Mouse (Mus musculus) thymus, postnatal 4 days (tissue): ENCODE measurements around the gene Pus3.
"Not testable (repeated sequence)": the region's sequence is repeated elsewhere in the genome, so short reads cannot be mapped to it uniquely, and the experiment has no call there.

Source experiments
- DNase-seq: peaks from one replicate; pipeline ENCODE4 v3.0.0; 2021

The Pus3 gene

DNA sequence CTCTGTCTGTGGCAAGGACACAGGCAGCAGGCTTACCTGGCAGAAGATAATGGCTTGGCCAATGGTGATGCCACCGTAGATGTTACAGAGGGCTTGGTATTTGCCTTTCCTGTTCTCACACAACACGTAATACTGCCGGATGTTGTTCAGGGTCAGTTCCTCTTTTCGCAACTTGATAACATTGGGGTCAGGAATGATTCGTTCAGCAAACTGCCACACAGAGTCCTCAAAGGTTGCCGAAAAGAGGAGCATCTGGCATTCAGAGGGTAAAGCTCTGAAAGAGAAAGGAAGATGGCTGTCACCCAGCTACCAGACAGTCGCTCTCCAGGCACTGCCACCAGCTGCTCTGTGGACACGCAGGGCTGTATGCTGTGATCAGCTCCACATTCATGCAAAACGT lies 11.7 kb upstream of the Pus3 start:
- peak; percentile 36 for DNase-seq

- DNase-seq = no peak
Observed at GRCm38 (mm10) chr9:35548455-35548854, 9.9 kb upstream of the Pus3 start.

DNA sequence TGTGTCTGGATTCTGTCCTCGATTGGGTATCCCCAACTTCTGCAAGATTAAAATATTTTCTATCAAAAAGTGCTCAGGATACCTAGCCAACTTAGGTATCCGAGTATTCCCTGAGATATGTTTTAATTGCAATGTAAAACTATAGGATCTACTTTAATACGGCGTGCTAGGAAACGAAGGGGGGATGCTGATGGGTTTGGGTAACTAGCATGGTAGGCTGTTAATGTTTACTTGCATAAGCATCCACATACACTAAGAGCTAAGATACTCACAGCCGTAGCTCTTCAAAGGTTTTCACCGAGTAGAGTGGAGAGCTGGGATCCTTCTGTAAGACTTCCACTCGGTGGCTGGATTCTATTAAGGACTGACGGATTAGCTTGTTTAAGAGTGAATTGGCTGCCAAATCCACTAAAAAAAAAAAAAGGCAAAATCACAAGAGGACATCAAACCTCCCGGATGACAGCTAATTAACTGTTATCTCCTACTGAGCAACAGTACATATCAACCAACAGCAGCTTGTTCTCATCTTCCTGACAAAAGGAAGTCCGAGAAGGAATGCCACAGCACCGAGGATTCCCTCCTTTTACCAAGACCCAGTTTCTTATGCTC lies 1.8 kb upstream of the Pus3 start:
- no peak for DNase-seq

- DNase-seq = peak; percentile 85
Observed at GRCm38 (mm10) chr9:35559009-35559890, 855 bp downstream of the Pus3 start.

- DNase-seq = no peak
Observed at GRCm38 (mm10) chr9:35561076-35561475, 2.7 kb downstream of the Pus3 start.

DNA sequence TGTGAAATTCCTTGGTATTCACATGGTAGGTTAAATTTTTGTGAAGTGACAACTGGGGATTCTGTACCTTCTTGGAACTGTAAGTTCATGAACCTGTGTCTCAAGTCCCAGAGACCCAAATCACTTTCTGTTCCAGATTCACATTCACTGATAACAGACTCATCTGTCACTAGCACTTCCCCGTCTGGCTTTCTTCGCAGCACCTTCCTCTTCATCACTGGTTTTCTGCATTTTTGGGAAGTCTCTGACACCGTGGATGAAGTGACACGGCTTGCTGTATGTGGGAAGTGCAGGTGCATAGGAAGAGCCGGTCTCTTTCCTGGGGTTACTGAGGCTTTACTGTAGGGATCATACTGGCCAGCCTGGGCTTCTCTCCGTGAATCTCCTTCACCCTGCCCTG lies 3.2 kb downstream of the Pus3 start:
- no peak for DNase-seq

GRCm38 (mm10) chr9:35564536-35565240 lies 6.3 kb downstream of the Pus3 start:
- no peak for DNase-seq

DNA sequence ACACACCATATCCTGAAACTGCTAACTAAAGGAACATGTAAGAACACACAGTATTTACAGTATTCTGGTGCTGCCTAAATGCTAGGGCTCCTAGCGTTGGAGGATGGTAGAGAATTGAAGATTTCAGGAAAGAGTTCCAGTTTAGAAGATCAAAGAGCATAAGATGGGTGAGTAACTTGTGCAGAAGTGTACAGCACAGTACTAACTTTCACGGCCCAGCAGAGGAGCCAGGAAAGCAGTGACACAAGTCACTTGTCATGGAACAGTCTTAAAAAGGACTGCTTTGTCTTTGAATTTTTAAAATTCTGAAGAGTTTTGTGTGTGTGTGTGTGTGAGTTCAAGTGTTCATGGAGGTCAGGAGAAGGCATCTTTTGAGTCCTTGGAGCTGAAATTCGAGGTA lies 9.6 kb downstream of the Pus3 start:
- DNase-seq = no peak

GRCm38 (mm10) chr9:35569571-35570534 lies 11.5 kb downstream of the Pus3 start, which contains the start of the genes Pate2 and Hyls1:
Gene Pate2, plus strand, starts transcription at chr9:35570284.
Gene Hyls1, minus strand, starts transcription at chr9:35570398.
- DNase-seq = peak; percentile 95

DNA sequence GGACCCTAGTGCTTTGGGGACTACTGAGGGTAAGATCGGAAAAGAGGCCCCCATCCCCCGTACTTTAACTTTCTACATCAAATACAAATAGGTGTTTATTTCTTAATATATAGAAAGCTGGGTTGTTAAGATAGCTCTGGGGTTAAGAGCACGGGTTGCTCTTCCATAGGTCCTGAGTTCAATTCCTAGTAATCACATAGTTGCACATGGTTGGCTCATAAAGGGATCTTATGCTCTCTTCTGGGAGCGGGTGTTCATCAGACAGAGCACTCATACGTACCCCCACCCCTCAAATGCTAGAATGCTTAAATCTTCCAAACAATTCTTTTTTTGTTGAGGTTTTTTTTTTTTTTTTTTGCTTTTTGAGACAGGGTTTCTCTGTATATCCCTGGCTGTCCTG lies 12.3 kb downstream of the Pus3 start:
- no peak for DNase-seq

- DNase-seq = peak; percentile 19
Observed at GRCm38 (mm10) chr9:35574416-35574815, 16.0 kb downstream of the Pus3 start.

DNA sequence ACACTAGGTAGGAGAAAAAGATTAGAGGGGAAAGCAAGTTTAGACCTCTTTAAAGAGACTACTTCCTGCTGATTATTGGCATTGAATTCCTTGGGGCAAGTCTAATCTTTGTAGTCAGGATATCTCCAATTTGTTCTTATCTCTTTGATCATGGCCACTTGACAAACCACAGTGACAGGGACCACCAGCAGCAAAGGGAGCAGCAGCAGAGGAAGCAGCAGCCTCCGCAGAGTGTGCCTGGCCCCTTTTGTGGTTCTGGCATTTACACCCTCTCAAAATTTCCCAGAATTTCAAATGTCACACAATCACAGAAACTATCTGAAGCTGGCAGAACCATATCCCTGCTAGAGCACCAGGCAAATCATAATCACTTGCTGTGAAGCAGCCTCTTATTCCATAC lies 29.3 kb downstream of the Pus3 start:
- no peak for DNase-seq

DNA sequence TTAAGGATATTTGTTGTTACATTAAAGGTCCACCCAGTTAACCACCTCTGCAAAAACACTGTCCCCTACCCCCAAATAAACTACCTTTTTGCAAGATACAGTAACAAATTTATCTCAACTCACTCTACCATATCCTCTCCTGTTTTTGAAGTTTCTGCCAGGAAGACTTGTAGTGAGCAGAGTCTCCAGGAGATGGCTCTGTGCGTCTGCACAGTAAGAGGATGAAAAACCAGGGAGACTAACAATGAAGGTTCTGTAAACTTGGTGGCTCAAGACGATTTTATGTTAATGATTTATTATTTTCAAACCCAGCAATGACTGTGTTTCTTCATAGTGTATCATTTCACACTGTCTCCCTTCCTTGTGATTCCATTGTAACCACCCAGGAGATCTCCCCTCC lies 34.5 kb downstream of the Pus3 start:
- DNase-seq = peak; percentile 20

DNA sequence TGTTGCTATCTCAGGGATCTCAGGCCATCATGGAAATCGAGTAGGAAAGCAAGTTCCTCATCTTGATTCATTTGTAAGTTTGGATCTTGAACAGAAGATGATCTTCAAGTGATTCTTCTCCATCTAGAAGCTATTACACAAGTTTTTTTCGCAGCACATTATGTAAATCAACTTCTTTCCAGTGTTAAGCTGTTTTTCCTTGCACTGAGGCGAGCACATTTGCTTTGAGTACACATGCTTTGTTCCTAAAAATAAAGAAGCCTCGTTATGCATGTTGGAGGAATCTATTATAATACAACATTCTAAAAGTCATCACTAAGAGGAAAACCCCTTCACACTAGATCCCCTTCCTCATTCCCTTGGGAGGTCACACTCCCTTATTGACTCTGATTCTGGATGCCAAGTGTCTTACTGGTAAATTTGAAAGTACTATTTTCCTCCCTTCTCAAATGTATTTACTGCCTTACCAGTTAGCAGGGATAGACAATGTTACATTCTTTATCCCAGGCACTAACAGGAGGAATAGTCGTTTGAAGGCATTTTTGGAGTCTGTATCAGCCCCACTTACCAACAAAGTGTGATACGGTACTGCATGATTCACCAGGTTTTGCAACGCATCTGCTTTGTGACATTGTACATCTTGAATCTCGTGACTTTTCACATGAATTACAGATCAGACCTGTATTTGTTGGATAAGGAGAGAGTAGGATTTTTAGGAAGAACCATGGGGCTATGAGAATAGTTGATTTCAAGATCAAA lies 49.4 kb downstream of the Pus3 start:
- DNase-seq = no peak

GRCm38 (mm10) chr9:35611841-35612240 lies 53.4 kb downstream of the Pus3 start, which contains the start of gene Pate4:
Gene Pate4, minus strand, starts transcription at chr9:35611941.
- DNase-seq = no peak

DNA sequence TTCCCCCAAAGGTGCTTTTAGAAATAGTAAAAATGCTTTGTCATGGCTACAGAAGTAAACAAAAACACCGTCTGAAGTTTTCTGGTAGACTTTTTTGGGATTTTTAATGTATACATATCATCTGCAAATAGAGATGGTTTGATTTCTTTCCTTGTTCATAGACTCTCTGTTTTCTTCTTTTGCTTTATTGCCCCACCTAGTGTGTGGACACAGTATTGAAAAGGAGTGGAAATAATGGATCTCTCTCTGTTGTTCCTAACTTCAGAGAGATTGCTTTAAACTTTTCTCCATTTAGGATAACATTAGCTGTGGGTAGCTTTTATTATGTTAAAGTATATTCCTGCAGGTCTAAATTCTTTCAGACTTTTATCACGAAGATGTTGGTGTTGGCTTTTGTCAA lies 55.6 kb downstream of the Pus3 start:
- no peak for DNase-seq

- DNase-seq = not testable (repeated sequence)
Observed at GRCm38 (mm10) chr9:35616784-35617183, 58.4 kb downstream of the Pus3 start.
